Mouse (Mus musculus): Measurements from ENCODE around the gene Sos2. TPM values are rescaled to one million over a fixed set of nuclear protein-coding genes. Genes with fewer than 3 reads are reported as not detected.
A peak's percentile ranks its signal among the peaks of the same experiment; 100 is the strongest.
"Not testable (repeated sequence)": the region's sequence is repeated elsewhere in the genome, so short reads cannot be mapped to it uniquely, and the experiment has no call there.

The Sos2 gene
- polyA plus RNA-seq, 1 experiment from 2014 or later: 10.5 TPM

DNA sequence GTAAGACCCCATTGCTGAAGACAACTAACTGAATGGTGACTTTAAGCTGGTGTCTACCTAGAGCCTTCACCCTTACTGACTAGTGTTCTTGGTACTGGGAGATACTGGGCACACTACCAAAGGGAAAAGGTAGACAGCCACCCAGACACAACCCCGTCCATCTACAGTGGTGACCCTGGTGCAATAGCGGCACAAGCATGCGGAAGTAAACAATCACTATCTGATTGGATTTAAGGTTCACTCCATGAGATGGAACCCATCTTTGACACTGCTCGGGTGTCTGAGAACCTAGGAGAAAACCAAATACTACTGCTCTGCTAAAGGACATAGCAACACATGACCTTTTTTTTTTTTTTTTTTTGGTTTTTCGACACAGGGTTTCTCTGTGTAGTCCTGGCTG lies 20.0 kb downstream of the Sos2 start:
- H3K27ac ChIP-seq (replicated peaks; ENCODE audit: low read depth, low read length): no peak overlapping the region
- H3K27me3 ChIP-seq (ENCODE audit: control insufficient read depth, insufficient read depth, low read length): no peaks in the 10 kb centered on the region
- no peak overlapping the region for H3K4me3 ChIP-seq (ENCODE audit: low read depth, low read length)
- ATAC-seq (ENCODE audit: insufficient number of reproducible peaks, low FRiP score, low TSS enrichment, low read depth) (no peak), DNase-seq (ENCODE audit: low spot score) (no peak)
- 90% methylated on average over 5 of the region's 5 CpGs for WGBS
- H3K36me3 ChIP-seq (ENCODE audit: control insufficient read depth, insufficient read depth, low read length): no peaks in the 10 kb centered on the region; the same call in none of the 2 replicates
- H3K9ac ChIP-seq (ENCODE audit: low read length): no peak overlapping the region
- H3K4me2 ChIP-seq (ENCODE audit: low read depth, severe bottlenecking): no peak overlapping the region
- no peaks in the 10 kb centered on the region for H3K9me3 ChIP-seq (ENCODE audit: control insufficient read depth, low read length)
- no peaks in the 10 kb centered on the region for H3K4me1 ChIP-seq (ENCODE audit: control insufficient read depth, insufficient read depth, low read length)

DNA sequence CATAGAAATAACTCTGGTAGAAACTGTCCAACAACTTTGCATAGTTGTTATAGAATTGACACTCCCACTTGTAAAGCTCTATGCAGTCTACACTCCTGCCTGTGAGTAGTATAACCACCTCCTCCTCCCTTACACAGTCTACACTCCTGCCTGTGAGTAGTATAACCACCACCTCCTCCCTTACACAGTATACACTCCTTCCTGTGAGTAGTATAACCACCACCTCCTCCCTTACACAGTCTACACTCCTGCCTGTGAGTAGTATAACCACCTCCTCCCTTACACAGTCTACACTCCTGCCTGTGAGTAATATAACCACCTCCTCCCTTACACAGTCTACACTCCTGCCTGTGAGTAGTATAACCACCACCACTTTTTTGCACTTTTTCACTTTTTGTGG lies 27.7 kb downstream of the Sos2 start:
- not testable (repeated sequence) for H3K4me2 ChIP-seq (ENCODE audit: low read depth, severe bottlenecking); H3K9me3 ChIP-seq (ENCODE audit: control insufficient read depth, low read length); H3K27ac ChIP-seq (replicated peaks; ENCODE audit: low read depth, low read length); H3K4me1 ChIP-seq (ENCODE audit: control insufficient read depth, insufficient read depth, low read length); H3K4me3 ChIP-seq (ENCODE audit: low read depth, low read length); H3K27me3 ChIP-seq (ENCODE audit: control insufficient read depth, insufficient read depth, low read length); H3K36me3 ChIP-seq (ENCODE audit: control insufficient read depth, insufficient read depth, low read length); H3K9ac ChIP-seq (ENCODE audit: low read length)
- peak; percentile 27 for DNase-seq (ENCODE audit: low spot score)
- ATAC-seq (ENCODE audit: insufficient number of reproducible peaks, low FRiP score, low TSS enrichment, low read depth): peak; percentile 89

DNA sequence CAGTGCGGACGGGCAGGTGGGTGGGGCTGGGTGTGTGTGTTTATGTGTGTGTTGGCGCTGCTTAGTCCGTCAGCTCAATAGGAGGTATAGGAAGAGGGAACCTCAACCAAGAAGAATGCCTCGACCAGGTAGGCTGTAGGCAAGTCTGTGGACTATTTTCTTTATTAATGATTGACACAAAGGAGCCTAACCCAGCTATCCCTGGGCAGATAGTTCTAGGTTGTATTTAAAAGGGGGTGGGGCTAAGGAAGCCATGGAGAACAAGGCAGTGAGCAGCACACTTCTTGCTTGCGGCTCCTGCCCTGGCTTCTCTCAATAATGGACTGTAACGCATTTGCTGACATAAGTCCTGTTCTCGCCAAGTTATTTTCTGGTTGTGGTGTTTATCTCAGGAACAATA lies 32.1 kb downstream of the Sos2 start:
- ATAC-seq (ENCODE audit: insufficient number of reproducible peaks, low FRiP score, low TSS enrichment, low read depth) (no peak), DNase-seq (ENCODE audit: low spot score) (no peak)
- 93% methylated on average over 8 of the region's 8 CpGs for WGBS
- Histone ChIP-seq H3K9ac (ENCODE audit: low read length) (no peak overlapping the region), H3K4me2 (ENCODE audit: low read depth, severe bottlenecking) (no peak overlapping the region), H3K27ac (replicated peaks; ENCODE audit: low read depth, low read length) (no peak overlapping the region), H3K9me3 (ENCODE audit: control insufficient read depth, low read length) (no peaks in the 10 kb centered on the region), H3K36me3 (ENCODE audit: control insufficient read depth, insufficient read depth, low read length) (no peaks in the 10 kb centered on the region; the same call in 1 of the 2 replicates), H3K4me1 (ENCODE audit: control insufficient read depth, insufficient read depth, low read length) (no peaks in the 10 kb centered on the region), H3K27me3 (ENCODE audit: control insufficient read depth, insufficient read depth, low read length) (no peaks in the 10 kb centered on the region), H3K4me3 (ENCODE audit: low read depth, low read length) (no peak overlapping the region)

DNA sequence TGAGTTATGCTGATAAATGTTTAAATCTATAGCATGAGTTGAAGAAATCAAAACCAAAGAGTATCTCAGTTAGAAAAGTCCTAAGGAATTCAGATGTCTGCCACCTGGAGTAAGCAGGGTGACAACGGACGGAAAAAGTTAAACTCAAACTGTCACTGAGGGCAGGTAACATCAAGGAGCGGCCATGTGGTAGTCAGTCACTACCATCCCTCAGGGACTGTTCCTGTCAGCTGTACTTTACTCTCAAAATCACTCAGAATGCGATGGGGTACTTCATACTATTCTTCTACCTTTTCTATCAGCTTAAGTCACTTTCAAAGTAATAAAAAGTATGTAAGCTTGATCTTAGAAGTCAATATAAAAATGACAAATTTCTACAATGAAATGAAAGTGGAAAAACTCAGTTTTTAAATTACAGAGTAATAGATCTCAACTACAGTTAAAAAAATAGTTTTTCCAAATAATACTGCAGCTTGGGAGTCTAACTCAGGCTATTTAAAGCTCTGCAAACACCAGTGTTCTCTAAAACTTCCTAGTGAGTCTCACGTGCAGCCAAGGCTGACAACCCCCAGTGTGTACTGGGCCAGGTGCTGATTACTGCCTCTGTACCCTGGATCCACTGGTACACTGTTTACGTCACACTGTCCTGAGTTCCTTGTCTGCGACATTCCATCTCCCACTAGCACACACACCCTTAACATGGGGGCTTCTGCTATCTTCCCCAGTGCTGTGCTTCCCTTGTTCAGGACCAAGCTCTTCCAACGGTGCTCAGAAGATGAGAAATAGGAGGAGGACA lies 35.6 kb downstream of the Sos2 start:
- WGBS: 91% methylated on average over 8 of the region's 8 CpGs
- H3K4me2 ChIP-seq (ENCODE audit: low read depth, severe bottlenecking): no peak overlapping the region
- no peaks in the 10 kb centered on the region for H3K9me3 ChIP-seq (ENCODE audit: control insufficient read depth, low read length)
- H3K27me3 ChIP-seq (ENCODE audit: control insufficient read depth, insufficient read depth, low read length): no peaks in the 10 kb centered on the region
- no peak overlapping the region for H3K4me3 ChIP-seq (ENCODE audit: low read depth, low read length)
- H3K36me3 ChIP-seq (ENCODE audit: control insufficient read depth, insufficient read depth, low read length): no peaks in the 10 kb centered on the region; the same call in 1 of the 2 replicates
- DNase-seq (ENCODE audit: low spot score) (no peak), ATAC-seq (ENCODE audit: insufficient number of reproducible peaks, low FRiP score, low TSS enrichment, low read depth) (no peak)
- no peaks in the 10 kb centered on the region for H3K4me1 ChIP-seq (ENCODE audit: control insufficient read depth, insufficient read depth, low read length)
- no peak overlapping the region for H3K9ac ChIP-seq (ENCODE audit: low read length)
- H3K27ac ChIP-seq (replicated peaks; ENCODE audit: low read depth, low read length): no peak overlapping the region

DNA sequence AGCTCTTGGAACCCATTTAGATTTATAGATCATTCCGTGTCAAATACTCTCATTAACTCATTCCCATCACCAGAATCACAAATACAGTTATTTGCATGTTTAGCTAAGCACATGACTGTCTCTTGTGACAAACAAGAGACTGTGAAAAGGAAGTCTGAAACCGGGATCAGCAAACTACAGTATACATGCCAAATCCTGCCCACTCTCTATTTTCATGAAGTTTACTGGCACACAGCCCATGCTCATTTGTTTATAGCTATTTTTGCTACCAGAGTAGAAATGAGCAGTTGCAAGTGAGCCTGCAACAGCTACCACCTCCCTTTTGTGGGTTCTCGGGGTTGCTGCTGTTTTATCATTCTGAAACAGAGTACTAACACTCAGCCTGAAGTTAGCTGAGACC lies 36.8 kb downstream of the Sos2 start:
- Histone ChIP-seq H3K4me1 (ENCODE audit: control insufficient read depth, insufficient read depth, low read length) (no peaks in the 10 kb centered on the region), H3K9ac (ENCODE audit: low read length) (no peak overlapping the region), H3K9me3 (ENCODE audit: control insufficient read depth, low read length) (no peaks in the 10 kb centered on the region), H3K4me2 (ENCODE audit: low read depth, severe bottlenecking) (no peak overlapping the region), H3K4me3 (ENCODE audit: low read depth, low read length) (no peak overlapping the region), H3K27ac (replicated peaks; ENCODE audit: low read depth, low read length) (no peak overlapping the region), H3K36me3 (ENCODE audit: control insufficient read depth, insufficient read depth, low read length) (no peaks in the 10 kb centered on the region; the same call in 1 of the 2 replicates), H3K27me3 (ENCODE audit: control insufficient read depth, insufficient read depth, low read length) (no peaks in the 10 kb centered on the region)
- 89% methylated on average over 3 of the region's 3 CpGs for WGBS
- no peak for ATAC-seq (ENCODE audit: insufficient number of reproducible peaks, low FRiP score, low TSS enrichment, low read depth)
- no peak for DNase-seq (ENCODE audit: low spot score)

DNA sequence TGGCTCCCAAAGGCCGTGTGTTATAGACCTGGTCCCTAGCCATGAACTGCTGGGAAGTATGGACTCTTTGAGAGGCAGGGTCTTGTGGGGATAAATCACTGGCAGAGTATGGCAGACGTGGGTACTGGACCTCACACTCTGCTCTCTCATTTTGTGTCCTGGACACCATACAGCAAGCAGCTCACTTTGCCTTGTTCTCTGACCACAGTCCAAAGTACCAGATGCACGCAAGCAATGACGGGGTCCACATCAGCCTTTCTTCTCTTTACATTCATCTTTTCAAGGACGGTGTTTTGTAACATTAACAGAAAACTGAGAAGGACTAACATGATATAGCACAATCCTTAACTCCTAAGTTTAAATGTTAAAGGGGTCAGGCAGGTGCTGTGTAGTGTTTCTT lies 38.8 kb downstream of the Sos2 start:
- Histone ChIP-seq H3K27me3 (ENCODE audit: control insufficient read depth, insufficient read depth, low read length) (no peaks in the 10 kb centered on the region), H3K4me2 (ENCODE audit: low read depth, severe bottlenecking) (no peak overlapping the region), H3K9ac (ENCODE audit: low read length) (no peak overlapping the region), H3K36me3 (ENCODE audit: control insufficient read depth, insufficient read depth, low read length) (no peaks in the 10 kb centered on the region; the same call in 1 of the 2 replicates), H3K27ac (replicated peaks; ENCODE audit: low read depth, low read length) (no peak overlapping the region), H3K9me3 (ENCODE audit: control insufficient read depth, low read length) (no peaks in the 10 kb centered on the region), H3K4me1 (ENCODE audit: control insufficient read depth, insufficient read depth, low read length) (no peaks in the 10 kb centered on the region), H3K4me3 (ENCODE audit: low read depth, low read length) (no peak overlapping the region)
- no peak for DNase-seq (ENCODE audit: low spot score)
- WGBS: 85% methylated on average over 5 of the region's 5 CpGs
- ATAC-seq (ENCODE audit: insufficient number of reproducible peaks, low FRiP score, low TSS enrichment, low read depth): no peak

DNA sequence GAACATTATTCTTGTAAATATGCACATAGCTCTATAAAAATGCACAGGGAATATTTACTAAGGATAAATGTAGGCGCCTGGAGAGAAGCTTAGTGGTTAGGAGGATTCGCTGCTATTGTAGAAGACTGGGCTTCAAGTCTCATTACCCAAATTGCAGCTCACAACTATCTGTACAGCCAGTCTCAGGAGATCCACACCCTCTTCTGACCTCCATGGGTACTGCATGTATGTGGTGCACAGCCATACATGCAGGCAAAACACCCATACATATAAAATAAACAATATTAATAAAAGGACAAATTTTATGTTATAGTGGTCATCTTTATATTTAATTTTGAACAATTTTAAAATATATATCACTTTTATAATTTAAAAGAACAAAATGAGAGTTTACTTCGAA lies 46.9 kb downstream of the Sos2 start:
- Histone ChIP-seq H3K4me2 (ENCODE audit: low read depth, severe bottlenecking) (no peak overlapping the region), H3K27me3 (ENCODE audit: control insufficient read depth, insufficient read depth, low read length) (no peaks in the 10 kb centered on the region), H3K36me3 (ENCODE audit: control insufficient read depth, insufficient read depth, low read length) (peaks cover 3% of the 10 kb centered on the region), H3K9me3 (ENCODE audit: control insufficient read depth, low read length) (no peaks in the 10 kb centered on the region), H3K27ac (replicated peaks; ENCODE audit: low read depth, low read length) (no peak overlapping the region), H3K4me3 (ENCODE audit: low read depth, low read length) (no peak overlapping the region), H3K4me1 (ENCODE audit: control insufficient read depth, insufficient read depth, low read length) (no peaks in the 10 kb centered on the region), H3K9ac (ENCODE audit: low read length) (no peak overlapping the region)
- 97% methylated on average over 3 of the region's 3 CpGs for WGBS
- no peak for ATAC-seq (ENCODE audit: insufficient number of reproducible peaks, low FRiP score, low TSS enrichment, low read depth)
- DNase-seq (ENCODE audit: low spot score): peak; percentile 32

DNA sequence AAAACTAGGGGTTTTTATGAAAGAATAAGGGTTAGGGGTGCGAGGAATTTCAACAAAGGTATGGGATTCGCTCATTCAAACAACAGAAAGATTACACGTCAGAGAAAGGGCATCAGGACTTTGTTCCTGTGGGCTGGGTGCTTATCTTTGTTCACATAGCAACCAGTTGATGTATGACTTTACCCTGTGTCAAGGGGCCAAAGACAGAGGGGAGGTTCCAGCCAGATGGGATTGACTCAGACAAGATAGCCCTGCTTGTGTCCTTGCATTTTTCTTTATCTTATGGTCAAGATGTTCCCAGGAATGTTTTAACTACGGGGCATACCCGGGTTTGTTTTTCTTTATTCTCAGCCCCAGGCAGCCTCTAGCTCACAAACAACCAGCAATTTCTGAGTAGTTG lies 63.1 kb downstream of the Sos2 start:
- not testable (repeated sequence) for DNase-seq (ENCODE audit: low spot score); H3K9ac ChIP-seq (ENCODE audit: low read length); H3K27me3 ChIP-seq (ENCODE audit: control insufficient read depth, insufficient read depth, low read length); ATAC-seq (ENCODE audit: insufficient number of reproducible peaks, low FRiP score, low TSS enrichment, low read depth); H3K4me2 ChIP-seq (ENCODE audit: low read depth, severe bottlenecking); H3K36me3 ChIP-seq (ENCODE audit: control insufficient read depth, insufficient read depth, low read length); H3K4me3 ChIP-seq (ENCODE audit: low read depth, low read length); H3K27ac ChIP-seq (replicated peaks; ENCODE audit: low read depth, low read length); H3K4me1 ChIP-seq (ENCODE audit: control insufficient read depth, insufficient read depth, low read length); H3K9me3 ChIP-seq (ENCODE audit: control insufficient read depth, low read length)
- 84% methylated on average over 5 of the region's 5 CpGs for WGBS

DNA sequence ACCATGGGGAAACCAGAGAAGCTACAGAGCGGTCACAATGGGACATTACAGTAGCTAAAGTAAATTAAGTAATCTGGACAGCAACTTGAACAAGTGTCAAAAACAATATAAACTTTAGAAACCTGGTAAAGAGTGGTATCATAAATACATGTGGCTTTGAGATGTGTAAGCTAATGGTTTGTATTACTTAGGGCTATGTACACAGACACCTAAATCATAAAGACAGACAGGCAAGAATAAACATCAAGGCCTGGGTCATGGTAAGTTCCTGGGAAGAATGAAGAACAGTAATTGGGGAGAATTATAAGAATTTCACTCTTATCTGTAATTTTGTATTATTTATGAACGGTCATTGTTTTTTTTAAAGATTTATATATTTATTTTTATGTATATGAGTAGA lies 77.3 kb downstream of the Sos2 start:
- no peak for DNase-seq (ENCODE audit: low spot score)
- peaks cover 2% of the 10 kb centered on the region; the same call in 1 of the 2 replicates for H3K36me3 ChIP-seq (ENCODE audit: control insufficient read depth, insufficient read depth, low read length)
- H3K4me3 ChIP-seq (ENCODE audit: low read depth, low read length): no peak overlapping the region
- H3K9ac ChIP-seq (ENCODE audit: low read length): no peak overlapping the region
- no peaks in the 10 kb centered on the region for H3K9me3 ChIP-seq (ENCODE audit: control insufficient read depth, low read length)
- H3K4me2 ChIP-seq (ENCODE audit: low read depth, severe bottlenecking): no peak overlapping the region
- WGBS: 95% methylated on average over 2 of the region's 2 CpGs
- ATAC-seq (ENCODE audit: insufficient number of reproducible peaks, low FRiP score, low TSS enrichment, low read depth): no peak
- H3K27ac ChIP-seq (replicated peaks; ENCODE audit: low read depth, low read length): no peak overlapping the region
- no peaks in the 10 kb centered on the region for H3K27me3 ChIP-seq (ENCODE audit: control insufficient read depth, insufficient read depth, low read length)
- no peaks in the 10 kb centered on the region for H3K4me1 ChIP-seq (ENCODE audit: control insufficient read depth, insufficient read depth, low read length)

Measured in limb, embryonic 11.5 days (tissue).